16 mouse cellular contexts compared by ENCODE assay signal in the genomic region with DNA sequence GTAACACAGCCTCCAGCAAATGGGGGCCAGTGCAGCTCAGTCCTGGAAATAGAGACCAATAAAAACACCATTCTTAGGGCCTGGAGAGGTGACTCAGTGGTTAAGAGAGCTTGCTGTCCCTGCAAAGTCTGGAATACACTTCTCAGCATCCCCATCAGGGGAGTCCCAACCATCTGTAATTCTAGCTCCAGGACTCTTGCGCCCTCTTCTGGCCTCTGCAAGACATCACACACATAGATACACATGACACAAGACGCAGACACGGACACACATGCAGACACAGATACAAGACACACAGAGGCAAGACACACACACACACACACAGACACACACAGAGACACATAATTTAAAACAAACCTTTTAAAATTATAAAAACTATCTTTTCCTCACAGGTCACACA. TPM values are rescaled to one million over a fixed set of nuclear protein-coding genes. Genes with fewer than 3 reads are reported as not detected.
DNase-seq lines count a peak whose midpoint lies in the region; ATAC-seq and TF ChIP-seq lines count a peak whose summit lies in the region.
"Had no signal": no experiment of that assay in that cellular context is flagged by ENCODE, and none has a peak within 500 bp of the region (broad histone marks: within the 10 kb centered on the region; RNA-seq: fewer than 3 reads in every experiment).

No protein-coding gene starts in this region.

- TF ChIP-seq POLR2A in lung, adult 2 months (IDR thresholded peaks at IDR 0.05; ENCODE audit: borderline replicate concordance, extremely low read depth, low read depth, low read length), result no peak

- no peak for DNase-seq in gastrocnemius, adult 2 months
- DNase-seq in gastrocnemius, adult 8-10 months (ENCODE audit: low spot score in 2 of 2), result no peak
- no peak for DNase-seq in lung, embryonic 14.5 days
- DNase-seq in lung, adult 2 months, result no peak
- peak; percentile 6 for DNase-seq in NIH3T3 (ENCODE audit: low read depth)
- DNase-seq in induced T-regulatory cell, adult 2 months (ENCODE audit: low read depth), result peak; percentile 44
- DNase-seq in frontal cortex, adult 2 months (ENCODE audit: extremely low spot score in 1 of 2, low spot score in 1 of 2), result no peak
- DNase-seq: adrenal gland, adult 2 months; cerebellum, adult 9-11 months; gastrocnemius, postnatal 14 days; midbrain, embryonic 14.5 days; right cerebral cortex, postnatal 14 days; thymus, postnatal 4 days had no signal

- peak; percentile 20; the same call in 1 of the 2 replicates for TF ChIP-seq CTCF in gastrocnemius, adult 2 months (IDR thresholded peaks at IDR 0.05)
- peak; percentile 22 for TF ChIP-seq CTCF in lung, embryonic 14.5 days (IDR thresholded peaks at IDR 0.05; ENCODE audit: low read depth)
- no peak for TF ChIP-seq CTCF in lung, adult 2 months (IDR thresholded peaks at IDR 0.05; ENCODE audit: insufficient read depth, low read length)

- no peak overlapping the region for H3K27ac ChIP-seq in gastrocnemius, adult 2 months
- H3K27ac ChIP-seq in lung, embryonic 14.5 days (ENCODE audit: low read depth), result no peak overlapping the region
- H3K27ac ChIP-seq: forebrain, embryonic 15.5 days had no signal

- no peak for ATAC-seq in lung, embryonic 14.5 days (ENCODE audit: insufficient read depth)
- no peak for ATAC-seq in frontal cortex, adult (ENCODE audit: low TSS enrichment)
- ATAC-seq: forebrain, embryonic 15.5 days had no signal

- intact Hi-C loops in gastrocnemius, adult 2 months (cut with DNase I), result no loop called here

- no peak overlapping the region for H3K4me3 ChIP-seq in gastrocnemius, adult 2 months
- no peak overlapping the region for H3K4me3 ChIP-seq in lung, embryonic 14.5 days (ENCODE audit: low read depth, low read length)
- no peak overlapping the region for H3K4me3 ChIP-seq in lung, adult 2 months (replicated peaks; ENCODE audit: extremely low read depth, low read depth, low read length)
- H3K4me3 ChIP-seq: forebrain, embryonic 15.5 days had no signal

- no peak overlapping the region for H3K4me2 ChIP-seq in lung, embryonic 14.5 days
- H3K4me2 ChIP-seq: forebrain, embryonic 15.5 days; heart, embryonic 11.5 days had no signal

- H3K9ac ChIP-seq in lung, embryonic 14.5 days, result no peak overlapping the region
- H3K9ac ChIP-seq: forebrain, embryonic 15.5 days had no signal

- 74% methylated on average over 3 of the region's 3 CpGs for WGBS in lung, embryonic 14.5 days
- WGBS in lung, adult 2 months, result 77% methylated on average over 3 of the region's 3 CpGs

- no peaks in the 10 kb centered on the region for H3K9me3 ChIP-seq in lung, embryonic 14.5 days (ENCODE audit: low read depth, low read length)
- H3K9me3 ChIP-seq: forebrain, embryonic 15.5 days had no signal

- no peaks in the 10 kb centered on the region for H3K4me1 ChIP-seq in lung, embryonic 14.5 days (ENCODE audit: insufficient read depth)
- no peaks in the 10 kb centered on the region for H3K4me1 ChIP-seq in lung, adult 2 months (ENCODE audit: control insufficient read depth, insufficient read depth, low read length)

- H3K36me3 ChIP-seq in lung, embryonic 14.5 days (ENCODE audit: insufficient read depth), result no peaks in the 10 kb centered on the region
- H3K36me3 ChIP-seq: forebrain, embryonic 15.5 days had no signal

- H3K27me3 ChIP-seq in lung, embryonic 14.5 days (ENCODE audit: insufficient read depth, low read length), result no peaks in the 10 kb centered on the region
- H3K27me3 ChIP-seq: forebrain, embryonic 15.5 days had no signal

RNA-seq across cellular contexts. Expression of a gene that starts 35.0 kb away (rescaled TPM):
- total RNA-seq in gastrocnemius, adult 2 months (2021), result 10 to 100 TPM; 11.8 to 13.3 TPM
- 10 to 100 TPM; 11.5 to 13.2 (median 12.5) TPM for total RNA-seq in gastrocnemius, adult 8-10 months (2022)
- 61.5 and 64.3 TPM in 2 replicates for polyA plus RNA-seq in lung, embryonic 14.5 days (2014; fragmentation: Nextera tagmentation; extraction: Ambion mirVana)
- 31.9 and 33.9 TPM in 2 replicates for polyA plus RNA-seq in lung, adult 2 months (2012; rRNA removed)
- 97.4 and 105 TPM in 2 replicates for polyA plus RNA-seq in frontal cortex, adult 2 months (2012; rRNA removed)

Comparison
In these comparisons a context has a peak if more than half of its experiments do, and no peak if none do; other contexts are left out.
1. DNase-seq: peak in NIH3T3 (single experiment) and induced T-regulatory cell, adult 2 months (single experiment); none in gastrocnemius, adult 2 months (single experiment), gastrocnemius, adult 8-10 months (0 of 2), lung, embryonic 14.5 days (single experiment), lung, adult 2 months (single experiment) and frontal cortex, adult 2 months (0 of 2).